Comparison of ENCODE assay signal across 10 mouse cellular contexts in genomic region chr9:110731859-110732258, GRCm38 (mm10). TPM values are rescaled to one million over a fixed set of nuclear protein-coding genes. Genes with fewer than 3 reads are reported as not detected.
DNase-seq lines count a peak whose midpoint lies in the region; ATAC-seq and TF ChIP-seq lines count a peak whose summit lies in the region.
"Had no signal": no experiment of that assay in that cellular context is flagged by ENCODE, and none has a peak within 500 bp of the region (broad histone marks: within the 10 kb centered on the region; RNA-seq: fewer than 3 reads in every experiment).

No protein-coding gene starts in this region.

- no peak for ATAC-seq in forebrain, embryonic 11.5 days (replicated peaks; ENCODE audit: low FRiP score)
- 0 out of 2 replicates have a peak, but pooled peaks have one; percentile 3 for ATAC-seq in hindbrain, embryonic 11.5 days (ENCODE audit: low FRiP score)
- ATAC-seq in hindbrain, embryonic 16.5 days: no peak
- no peak for ATAC-seq in midbrain, embryonic 12.5 days (ENCODE audit: low FRiP score, low read depth)
- ATAC-seq in midbrain, postnatal 0 days (ENCODE audit: low FRiP score): no peak

- H3K4me3 ChIP-seq in forebrain, embryonic 10.5 days: peak overlapping the region; percentile 51; the same call in 1 of the 2 replicates
- H3K4me3 ChIP-seq in forebrain, embryonic 11.5 days (ENCODE audit: low read depth, low read length): no peak overlapping the region
- no peak overlapping the region for H3K4me3 ChIP-seq in hindbrain, embryonic 11.5 days (ENCODE audit: low read depth, low read length)
- no peak overlapping the region for H3K4me3 ChIP-seq in hindbrain, embryonic 16.5 days (ENCODE audit: low read length)
- H3K4me3 ChIP-seq in midbrain, embryonic 12.5 days: no peak overlapping the region
- no peak overlapping the region for H3K4me3 ChIP-seq in midbrain, postnatal 0 days (ENCODE audit: low read depth, low read length)

- peaks cover 63% of the 10 kb centered on the region for H3K4me1 ChIP-seq in forebrain, embryonic 10.5 days
- peaks cover 8% of the 10 kb centered on the region for H3K4me1 ChIP-seq in forebrain, embryonic 11.5 days (replicated peaks; ENCODE audit: control insufficient read depth, insufficient read depth, low read length)
- peaks cover 4% of the 10 kb centered on the region for H3K4me1 ChIP-seq in hindbrain, embryonic 11.5 days (replicated peaks; ENCODE audit: control insufficient read depth, insufficient read depth, low read length)
- peaks cover 17% of the 10 kb centered on the region for H3K4me1 ChIP-seq in hindbrain, embryonic 16.5 days (ENCODE audit: control insufficient read depth, insufficient read depth, low read depth, low read length)
- peaks cover 25% of the 10 kb centered on the region for H3K4me1 ChIP-seq in midbrain, embryonic 12.5 days
- H3K4me1 ChIP-seq in midbrain, postnatal 0 days (ENCODE audit: insufficient read depth, low read length): peaks cover 8% of the 10 kb centered on the region

- H3K9ac ChIP-seq in forebrain, embryonic 11.5 days (ENCODE audit: low read length): no peak overlapping the region
- no peak overlapping the region for H3K9ac ChIP-seq in hindbrain, embryonic 11.5 days (ENCODE audit: low read depth, low read length)
- H3K9ac ChIP-seq in hindbrain, embryonic 16.5 days (ENCODE audit: low read depth, low read length): no peak overlapping the region
- H3K9ac ChIP-seq in midbrain, embryonic 12.5 days (replicated peaks): no peak overlapping the region
- H3K9ac ChIP-seq in midbrain, postnatal 0 days (replicated peaks; ENCODE audit: low read length, poor library complexity, severe bottlenecking): no peak overlapping the region

- WGBS in forebrain, embryonic 10.5 days: 59% methylated on average over 4 of the region's 4 CpGs
- 60% methylated on average over 4 of the region's 4 CpGs for whole genome bisulfite sequencing in forebrain, embryonic 11.5 days
- 55% methylated on average over 4 of the region's 4 CpGs for WGBS in hindbrain, embryonic 11.5 days
- 68% methylated on average over 4 of the region's 4 CpGs for WGBS in hindbrain, embryonic 16.5 days
- WGBS in midbrain, embryonic 12.5 days: 52% methylated on average over 4 of the region's 4 CpGs
- 58% methylated on average over 4 of the region's 4 CpGs for WGBS in midbrain, postnatal 0 days

- peak overlapping the region; percentile 62; the same call in 1 of the 2 replicates for H3K27ac ChIP-seq in forebrain, embryonic 10.5 days
- H3K27ac ChIP-seq in forebrain, embryonic 11.5 days (ENCODE audit: low read depth, low read length): no peak overlapping the region
- H3K27ac ChIP-seq in hindbrain, embryonic 11.5 days (ENCODE audit: low read depth, low read length): no peak overlapping the region
- H3K27ac ChIP-seq in hindbrain, embryonic 16.5 days (ENCODE audit: low read depth, low read length): no peak overlapping the region
- no peak overlapping the region for H3K27ac ChIP-seq in midbrain, embryonic 12.5 days (replicated peaks)
- no peak overlapping the region for H3K27ac ChIP-seq in midbrain, postnatal 0 days (ENCODE audit: low read depth, low read length)

- H3K9me3 ChIP-seq in forebrain, embryonic 10.5 days: no peaks in the 10 kb centered on the region
- H3K9me3 ChIP-seq in forebrain, embryonic 11.5 days (ENCODE audit: control insufficient read depth, low read length): no peaks in the 10 kb centered on the region
- H3K9me3 ChIP-seq in hindbrain, embryonic 11.5 days (ENCODE audit: control insufficient read depth, low read length): no peaks in the 10 kb centered on the region
- H3K9me3 ChIP-seq in hindbrain, embryonic 16.5 days (ENCODE audit: control insufficient read depth, low read length): no peaks in the 10 kb centered on the region
- no peaks in the 10 kb centered on the region for H3K9me3 ChIP-seq in midbrain, embryonic 12.5 days
- no peaks in the 10 kb centered on the region for H3K9me3 ChIP-seq in midbrain, postnatal 0 days (ENCODE audit: low read length)

- H3K36me3 ChIP-seq in forebrain, embryonic 10.5 days (replicated peaks): peaks cover 3% of the 10 kb centered on the region; the same call in 1 of the 2 replicates
- H3K36me3 ChIP-seq in forebrain, embryonic 11.5 days (ENCODE audit: control insufficient read depth, insufficient read depth, low read length): no peaks in the 10 kb centered on the region
- no peaks in the 10 kb centered on the region for H3K36me3 ChIP-seq in hindbrain, embryonic 11.5 days (ENCODE audit: control insufficient read depth, insufficient read depth, low read length)
- no peaks in the 10 kb centered on the region for H3K36me3 ChIP-seq in hindbrain, embryonic 16.5 days (ENCODE audit: control insufficient read depth, insufficient read depth, low read length)
- H3K36me3 ChIP-seq in midbrain, embryonic 12.5 days: no peaks in the 10 kb centered on the region
- H3K36me3 ChIP-seq in midbrain, postnatal 0 days (ENCODE audit: insufficient read depth, low read length): no peaks in the 10 kb centered on the region

- peaks cover 93% of the 10 kb centered on the region for H3K27me3 ChIP-seq in forebrain, embryonic 10.5 days (ENCODE audit: poor library complexity, severe bottlenecking)
- peaks cover 19% of the 10 kb centered on the region for H3K27me3 ChIP-seq in forebrain, embryonic 11.5 days (ENCODE audit: control insufficient read depth, insufficient read depth, low read length)
- H3K27me3 ChIP-seq in hindbrain, embryonic 11.5 days (ENCODE audit: control insufficient read depth, insufficient read depth, low read length): peaks cover 16% of the 10 kb centered on the region
- H3K27me3 ChIP-seq in hindbrain, embryonic 16.5 days (replicated peaks; ENCODE audit: control insufficient read depth, insufficient read depth, low read length): peaks cover 7% of the 10 kb centered on the region
- H3K27me3 ChIP-seq in midbrain, embryonic 12.5 days: peaks cover 83% of the 10 kb centered on the region
- H3K27me3 ChIP-seq in midbrain, postnatal 0 days (ENCODE audit: insufficient read depth, low read length): 0 out of 2 replicates have a peak, but pooled peaks cover 5% of the 10 kb centered on the region

- no peak overlapping the region for H3K4me2 ChIP-seq in forebrain, embryonic 11.5 days (ENCODE audit: low read depth, low read length, severe bottlenecking)
- H3K4me2 ChIP-seq in hindbrain, embryonic 11.5 days (replicated peaks; ENCODE audit: low read depth, low read length): no peak overlapping the region
- no peak overlapping the region for H3K4me2 ChIP-seq in hindbrain, embryonic 16.5 days (ENCODE audit: low read length)
- peak overlapping the region; percentile 69; the same call in 1 of the 2 replicates for H3K4me2 ChIP-seq in midbrain, embryonic 12.5 days (replicated peaks)
- no peak overlapping the region for H3K4me2 ChIP-seq in midbrain, postnatal 0 days (ENCODE audit: low read depth, low read length, poor library complexity, severe bottlenecking)

- no peak for TF ChIP-seq CTCF in midbrain, postnatal 0 days (IDR thresholded peaks at IDR 0.05)

- DNase-seq in forebrain, embryonic 10.5 days (ENCODE audit: extremely low spot score, low spot score): no peak
- DNase-seq in forebrain, embryonic 11.5 days (ENCODE audit: low spot score): no peak
- no peak for DNase-seq in hindbrain, embryonic 11.5 days (ENCODE audit: low spot score)
- DNase-seq in midbrain, postnatal 0 days (ENCODE audit: low spot score): no peak
- DNase-seq in naive thymus-derived CD4-positive, alpha-beta T cell, adult 2 months (ENCODE audit: low read depth): peak; percentile 12
- no peak for DNase-seq in spleen, postnatal 4 days (ENCODE audit: low spot score in 2 of 2)
- DNase-seq: cerebellum, postnatal 36 days had no signal

RNA-seq across cellular contexts. Expression of gene Myl3, which starts 9.8 kb away (rescaled TPM):
- polyA plus RNA-seq in forebrain, embryonic 10.5 days (2016; fragmentation: Nextera tagmentation; extraction: Ambion mirVana): 0.27 and 0.54 TPM in 2 replicates
- polyA plus RNA-seq in forebrain, embryonic 11.5 days (2014; fragmentation: Nextera tagmentation; extraction: Ambion mirVana): 0.92 TPM in 1 of 2 replicates, not detected in the other
- 0.42 and 0.73 TPM in 2 replicates for polyA plus RNA-seq in hindbrain, embryonic 11.5 days (2014; fragmentation: Nextera tagmentation; extraction: Ambion mirVana)
- 1.1 and 2.3 TPM in 2 replicates for polyA plus RNA-seq in hindbrain, embryonic 16.5 days (2015; fragmentation: Nextera tagmentation; extraction: Ambion mirVana)
- polyA plus RNA-seq in midbrain, embryonic 12.5 days (2016; fragmentation: Nextera tagmentation; extraction: Ambion mirVana): 1.2 and 1.3 TPM in 2 replicates
- 0.66 TPM in 1 of 2 replicates, not detected in the other for total RNA-seq in midbrain, postnatal 0 days (2014; rRNA removed)
- 0.29 TPM in 1 of 2 replicates, not detected in the other for polyA plus RNA-seq in midbrain, postnatal 0 days (2015; fragmentation: Nextera tagmentation; extraction: Ambion mirVana)
- polyA plus RNA-seq: small intestine, adult 2 months had no signal

RNA-seq across cellular contexts. Expression of gene Pth1r, which starts 15.1 kb away (rescaled TPM):
- polyA plus RNA-seq in forebrain, embryonic 10.5 days (2016; fragmentation: Nextera tagmentation; extraction: Ambion mirVana): 19.2 and 23.0 TPM in 2 replicates
- 19.5 and 21.3 TPM in 2 replicates for polyA plus RNA-seq in forebrain, embryonic 11.5 days (2014; fragmentation: Nextera tagmentation; extraction: Ambion mirVana)
- 21.9 and 23.9 TPM in 2 replicates for polyA plus RNA-seq in hindbrain, embryonic 11.5 days (2014; fragmentation: Nextera tagmentation; extraction: Ambion mirVana)
- polyA plus RNA-seq in hindbrain, embryonic 16.5 days (2015; fragmentation: Nextera tagmentation; extraction: Ambion mirVana): 12.3 and 13.6 TPM in 2 replicates
- polyA plus RNA-seq in midbrain, embryonic 12.5 days (2016; fragmentation: Nextera tagmentation; extraction: Ambion mirVana): 32.8 and 35.7 TPM in 2 replicates
- 14.6 and 20.8 TPM in 2 replicates for total RNA-seq in midbrain, postnatal 0 days (2014; rRNA removed)
- 7.9 and 8.3 TPM in 2 replicates for polyA plus RNA-seq in midbrain, postnatal 0 days (2015; fragmentation: Nextera tagmentation; extraction: Ambion mirVana)
